Mouse (Mus musculus): ENCODE data around the gene 4931409K22Rik.

DNA sequence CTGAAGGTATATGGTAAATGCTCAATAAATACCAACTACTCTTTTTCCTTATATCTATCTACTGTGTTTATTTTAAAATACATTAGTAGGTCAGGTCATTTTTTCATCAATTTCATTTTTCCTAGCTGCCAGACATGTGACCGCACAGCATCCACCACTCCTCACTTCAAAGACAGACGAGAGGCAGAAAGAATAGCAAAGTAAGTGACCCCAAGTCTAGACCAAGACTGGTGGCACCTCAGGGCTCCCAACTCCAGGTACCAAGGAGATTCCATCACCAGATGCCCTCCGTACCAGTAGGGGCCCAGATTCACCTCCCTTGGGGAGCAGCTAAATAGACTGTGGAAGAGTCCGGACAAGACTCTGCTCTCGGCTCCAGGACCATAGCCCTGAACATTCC is 37.7 kb upstream of the 4931409K22Rik start:
- TF ChIP-seq CTCF (IDR thresholded peaks at IDR 0.05; ENCODE audit: borderline replicate concordance, control insufficient read depth, extremely low read depth, insufficient read depth, low read length, poor library complexity): no peak
- TF ChIP-seq POLR2A (IDR thresholded peaks at IDR 0.05; ENCODE audit: control insufficient read depth, extremely low read depth, insufficient read depth, low read length, poor library complexity): no peak
